Mouse (Mus musculus) liver, adult (tissue): ENCODE data around the gene Cpeb1.

Experiments
- GATA4 ChIP-seq: IDR thresholded peaks from 2 replicates; pipeline ENCODE4 v1.6.1; 2014; ENCODE audit warnings: mild to moderate bottlenecking, low read length; ENCODE audit not compliant: insufficient replicate concordance

The Cpeb1 gene

DNA sequence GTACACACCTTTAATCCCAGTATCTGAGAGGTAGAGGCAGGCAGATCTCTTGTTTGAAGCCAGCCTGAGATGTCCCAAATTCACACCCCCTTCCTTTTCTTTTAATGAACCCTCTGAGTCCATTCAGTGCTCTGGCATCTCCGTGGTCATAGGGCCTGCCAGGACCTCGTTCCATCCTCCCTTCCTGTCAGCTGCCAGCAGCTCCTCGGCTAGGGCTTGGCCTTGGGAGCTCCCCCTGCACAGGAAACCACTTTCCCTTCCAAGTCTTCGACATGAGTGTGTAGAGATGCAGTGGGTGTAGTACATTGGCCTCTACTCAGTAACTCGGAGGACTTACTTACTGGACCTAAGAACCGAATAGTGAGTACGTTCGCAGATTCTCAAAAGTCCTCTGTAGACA lies 139.7 kb downstream of the Cpeb1 start:
- TF ChIP-seq GATA4, result no peak

DNA sequence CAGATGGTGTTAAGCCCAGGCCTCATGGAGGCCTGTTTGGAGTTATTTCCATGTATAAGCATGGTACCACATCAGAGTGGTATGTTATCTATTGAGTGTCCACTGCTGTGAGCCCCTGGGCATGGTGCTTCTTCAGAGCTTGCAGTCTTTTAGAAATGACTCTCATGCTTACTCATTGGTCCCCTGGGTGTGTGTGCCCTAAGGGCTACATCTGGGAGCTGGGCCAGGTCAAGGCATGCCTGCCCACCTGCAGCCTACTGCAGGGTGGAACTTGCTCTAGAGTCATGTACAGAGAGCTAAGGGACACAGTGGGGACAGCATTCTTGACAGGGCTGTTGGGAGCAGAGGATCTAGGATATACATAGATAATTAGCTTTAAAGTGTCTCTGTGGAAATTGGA lies 143.7 kb downstream of the Cpeb1 start:
- no peak for TF ChIP-seq GATA4

DNA sequence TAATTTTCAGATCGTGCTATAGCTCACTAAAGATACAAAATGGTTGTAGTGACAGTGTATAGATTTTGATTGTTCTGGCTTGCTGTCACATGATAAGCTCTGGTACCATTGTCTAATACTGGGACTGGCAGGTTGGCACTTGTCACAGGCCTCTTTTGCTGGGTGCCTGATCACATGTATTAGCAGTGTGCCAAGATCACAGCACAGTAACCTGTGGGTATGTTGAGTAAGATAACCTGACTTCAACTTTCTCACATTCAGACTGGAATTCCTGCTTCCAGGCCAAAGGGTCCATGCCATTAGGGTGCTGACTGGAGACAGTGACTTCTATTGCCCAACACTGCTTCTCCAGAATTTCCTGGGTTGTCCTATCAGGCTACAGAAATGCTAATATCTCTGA lies 144.1 kb downstream of the Cpeb1 start:
- no peak for TF ChIP-seq GATA4

DNA sequence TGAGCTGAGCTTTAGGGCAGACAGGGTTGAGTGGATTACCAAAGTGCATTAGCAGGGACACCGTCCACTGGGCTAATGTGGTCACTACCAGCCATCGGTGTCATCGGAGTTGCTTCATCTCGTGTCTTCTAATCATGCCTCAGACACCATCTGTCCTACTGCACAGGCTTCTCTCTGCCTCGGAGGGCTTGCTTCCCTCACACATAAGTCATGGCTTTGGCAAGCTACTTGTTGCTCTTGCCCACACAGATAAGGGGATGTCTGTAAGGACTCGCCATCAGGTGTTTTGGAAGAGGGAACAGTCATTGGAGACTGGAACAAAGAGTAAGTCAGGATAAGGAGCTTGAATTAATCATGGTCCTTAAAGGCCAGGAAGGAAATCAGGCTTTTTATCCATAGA lies 146.0 kb downstream of the Cpeb1 start:
- TF ChIP-seq GATA4, result no peak

DNA sequence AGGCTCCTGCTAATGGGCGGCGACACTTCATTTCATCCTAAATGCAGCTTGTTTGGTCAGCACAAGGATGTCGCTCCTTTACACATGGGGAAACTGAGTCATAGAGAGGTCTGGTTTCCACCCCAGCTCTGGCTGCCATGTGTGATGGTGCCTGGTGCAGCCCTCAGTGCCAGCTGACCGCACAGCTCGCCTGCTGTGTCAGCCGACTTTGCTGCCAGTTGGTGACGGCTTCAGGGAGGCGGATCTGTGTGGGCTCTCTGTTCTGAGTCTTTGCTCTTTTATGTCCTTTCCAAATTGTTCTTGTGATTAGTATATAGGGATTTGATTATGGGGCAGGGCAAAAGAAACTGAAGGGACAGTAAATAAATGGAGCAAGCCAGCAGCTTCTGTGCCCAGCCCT lies 147.5 kb downstream of the Cpeb1 start:
- no peak for TF ChIP-seq GATA4

DNA sequence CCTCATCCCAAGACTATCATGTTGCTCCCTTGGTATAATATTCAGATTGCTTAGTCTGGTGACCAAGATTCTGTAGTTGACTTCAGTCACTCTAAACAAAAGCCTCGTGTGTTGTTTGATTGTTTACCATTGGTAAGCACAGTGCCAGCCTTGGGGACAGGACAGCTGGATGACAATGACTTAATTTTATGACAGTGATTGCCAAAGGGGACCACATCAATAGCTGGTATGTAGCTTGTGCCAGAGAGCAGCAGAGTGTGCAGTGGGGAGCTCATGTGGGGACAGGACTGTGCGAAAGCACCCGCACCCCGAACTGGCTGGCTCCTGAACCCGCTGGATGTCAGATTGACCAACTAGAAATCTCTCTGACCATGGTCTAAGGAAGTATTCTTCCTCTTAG lies 150.6 kb downstream of the Cpeb1 start:
- no peak for TF ChIP-seq GATA4

DNA sequence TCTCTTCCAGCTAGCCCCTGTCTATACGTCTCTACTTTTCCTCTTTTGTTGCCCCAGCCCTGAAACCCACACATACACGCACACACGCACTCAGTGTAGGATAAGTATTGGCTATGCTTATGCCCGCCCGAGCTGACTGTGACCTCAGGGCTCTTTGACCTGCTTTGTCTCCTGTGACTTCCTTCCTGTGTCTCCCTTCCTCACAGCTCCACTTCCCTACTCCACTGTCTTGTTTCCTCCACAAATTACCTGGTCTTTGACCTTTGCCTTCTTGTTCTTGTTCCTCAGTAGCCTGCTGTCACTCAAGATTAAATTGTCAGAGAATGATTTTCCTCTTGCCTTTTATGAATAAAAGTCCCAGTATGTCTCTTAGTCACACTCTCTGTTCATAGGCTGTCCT lies 151.2 kb downstream of the Cpeb1 start:
- no peak for TF ChIP-seq GATA4

DNA sequence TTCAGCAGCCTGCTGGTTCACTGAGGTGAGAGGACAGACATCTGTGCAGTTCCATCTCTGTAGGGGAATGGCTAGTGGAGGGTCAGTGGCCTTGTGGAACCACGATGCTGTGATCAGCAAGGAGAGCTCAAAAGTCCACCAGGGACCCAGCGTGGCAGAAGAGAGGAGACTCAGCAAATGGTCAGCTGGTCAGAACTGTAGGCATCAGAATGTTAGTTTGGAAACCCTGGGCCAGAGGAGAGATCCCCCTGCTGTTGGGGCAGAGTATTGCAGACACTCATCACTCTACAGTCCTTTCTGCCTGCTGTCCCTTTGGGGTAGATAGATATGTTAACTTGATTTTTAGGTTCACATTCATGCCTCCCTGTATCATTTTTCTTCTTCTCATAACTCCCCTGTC lies 151.6 kb downstream of the Cpeb1 start:
- TF ChIP-seq GATA4, result no peak

DNA sequence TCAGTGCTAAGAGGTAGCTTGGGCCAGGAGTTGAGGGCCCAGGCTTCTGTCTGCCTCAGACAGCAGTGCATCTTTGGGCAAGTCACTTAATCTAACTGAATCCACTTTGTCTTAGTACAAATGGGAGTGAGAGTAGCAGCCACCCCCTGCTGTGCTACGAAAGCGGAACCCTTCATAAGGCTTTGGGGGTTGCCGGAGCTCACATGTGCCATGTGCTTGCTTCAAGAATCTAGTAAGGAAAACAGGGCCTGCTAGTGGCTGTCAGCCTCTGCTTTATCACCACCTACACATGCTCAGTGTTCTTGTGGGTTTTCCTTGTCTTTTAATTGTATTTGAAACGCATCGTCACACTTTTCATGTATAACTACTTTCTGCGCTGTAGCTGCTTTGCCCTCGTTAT lies 153.9 kb downstream of the Cpeb1 start:
- TF ChIP-seq GATA4, result no peak

DNA sequence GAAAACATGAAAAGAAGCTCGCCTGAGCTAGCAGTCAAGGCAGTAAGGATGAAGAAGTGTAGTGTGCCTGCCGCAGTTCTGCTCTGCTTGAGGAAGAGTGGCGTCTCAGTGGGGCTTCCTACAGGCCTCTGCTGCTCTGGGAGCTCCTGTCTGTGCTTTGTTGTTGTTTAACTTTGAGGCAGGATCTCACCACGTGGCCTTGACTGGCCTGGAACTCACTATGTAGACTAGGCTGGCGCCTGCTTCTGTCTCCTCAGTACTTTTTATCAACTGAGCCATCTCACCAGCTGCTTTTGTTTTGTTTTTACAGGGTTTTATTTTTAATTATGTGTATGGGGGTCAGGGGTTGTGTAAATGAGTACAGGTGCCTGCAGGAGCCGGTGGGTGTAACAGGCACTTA lies 157.1 kb downstream of the Cpeb1 start:
- TF ChIP-seq GATA4, result no peak
